Mouse (Mus musculus) naive thymus-derived CD4-positive, alpha-beta T cell, adult 2 months (primary cell): ENCODE results near the gene Espnl.

Source experiments
- DNase-seq: peaks from one replicate; pipeline ENCODE4 v3.0.0-alpha.2; 2011; ENCODE audit warnings: low read depth

The Espnl gene

GRCm38 (mm10) chr1:91321760-91322438, at the start of gene Espnl:
Gene Espnl, plus strand, starts transcription at chr1:91322075.
- DNase-seq, result no peak

GRCm38 (mm10) chr1:91272260-91272659, 49.6 kb upstream of the Espnl start:
- DNase-seq, result no peak

DNA sequence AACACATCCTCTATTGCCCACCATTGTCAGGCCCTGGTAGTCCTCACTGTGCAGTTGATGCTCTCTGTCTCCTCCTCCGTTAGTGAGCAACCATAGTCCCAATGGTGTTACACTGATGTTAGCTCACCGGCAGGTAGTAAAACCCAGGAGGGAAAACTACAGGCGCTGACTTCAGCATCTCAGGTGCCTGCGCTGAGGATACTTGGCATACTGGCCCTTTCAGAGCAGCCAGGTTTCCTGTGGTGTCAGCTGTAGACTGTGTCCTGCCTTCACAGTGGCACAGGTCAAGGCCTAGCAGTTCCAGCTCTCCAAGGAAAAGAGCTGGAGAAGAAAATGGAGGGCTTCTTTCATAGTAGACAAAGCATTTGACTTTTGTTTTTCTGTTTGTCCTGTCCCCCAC, 45.3 kb upstream of the Espnl start:
- no peak for DNase-seq

- DNase-seq, result no peak
These were observed 44.4 kb upstream of the Espnl start for GRCm38 (mm10) chr1:91277480-91277879.

DNA sequence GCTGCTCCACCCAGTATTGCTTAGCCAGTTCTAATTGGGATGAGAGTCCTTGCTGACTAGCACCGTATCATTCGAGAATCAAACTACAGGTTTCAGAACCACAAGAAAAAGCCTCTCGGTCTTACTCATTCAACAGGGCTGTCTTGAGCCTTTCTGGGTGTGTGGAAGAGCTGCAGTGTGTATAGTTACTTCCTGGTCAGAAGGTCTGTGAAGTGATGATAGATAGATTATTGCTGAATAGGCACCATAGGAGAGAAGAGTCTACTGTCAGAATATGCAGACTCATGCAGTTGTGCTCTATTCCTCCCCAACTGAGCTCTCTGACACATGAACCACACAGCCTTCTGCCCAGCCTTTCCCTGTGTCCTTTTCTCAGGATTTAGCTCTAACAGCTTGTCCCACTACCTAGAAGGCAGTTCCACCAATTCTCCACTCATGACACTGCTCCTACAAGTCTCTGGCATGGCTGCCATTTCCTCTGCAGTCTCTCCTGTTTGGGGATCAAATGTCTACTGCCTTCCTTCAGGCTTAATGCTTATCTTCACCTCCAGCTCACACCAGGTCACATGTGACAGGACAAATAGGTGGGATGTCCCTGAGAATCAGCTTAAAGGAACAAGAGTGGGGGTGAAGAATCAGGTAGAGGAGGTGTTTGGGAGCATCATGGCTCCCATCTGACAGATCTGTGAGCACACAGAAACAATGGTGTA, 43.3 kb upstream of the Espnl start:
- DNase-seq, result no peak

GRCm38 (mm10) chr1:91279126-91279525, 42.7 kb upstream of the Espnl start:
- no peak for DNase-seq

DNA sequence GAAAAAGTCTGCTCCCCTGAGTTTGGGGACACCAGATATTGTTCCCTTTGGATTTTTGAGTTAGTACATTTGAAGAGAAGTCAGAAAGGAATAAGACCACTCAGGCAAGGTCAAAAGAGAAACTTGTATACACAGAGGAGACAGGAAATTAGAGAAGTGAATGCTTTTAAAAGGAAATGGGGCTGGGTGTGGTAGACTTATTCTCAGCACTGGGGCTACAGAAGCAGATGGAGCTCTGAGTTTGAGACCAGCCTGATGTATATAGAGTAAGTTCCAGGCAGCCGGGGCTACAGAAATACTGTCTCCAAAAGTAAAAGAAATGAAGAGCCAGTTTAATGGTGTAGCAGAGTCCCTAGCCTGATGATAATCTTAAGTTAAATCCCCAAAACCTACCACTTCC, 39.3 kb upstream of the Espnl start:
- DNase-seq, result no peak

DNA sequence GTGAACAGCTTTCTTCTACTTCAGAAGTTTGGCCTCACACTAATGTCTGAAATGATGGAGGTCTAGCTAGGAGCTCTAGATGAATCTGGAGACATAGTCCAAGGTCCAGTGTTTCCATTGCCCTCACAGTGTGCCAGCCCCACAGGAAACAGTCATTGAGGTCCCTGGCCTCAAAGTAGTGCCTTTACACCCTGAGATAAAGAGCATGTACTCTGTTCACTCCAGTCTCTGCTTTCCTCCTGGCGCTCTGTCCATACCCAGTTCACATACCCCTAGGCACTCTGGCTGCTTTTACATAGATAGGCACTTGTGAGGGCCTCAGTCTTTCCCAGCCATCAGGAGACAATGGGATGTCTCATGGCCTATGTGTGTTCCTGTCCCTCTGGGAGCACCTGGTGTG, 32.5 kb upstream of the Espnl start:
- DNase-seq, result no peak

DNA sequence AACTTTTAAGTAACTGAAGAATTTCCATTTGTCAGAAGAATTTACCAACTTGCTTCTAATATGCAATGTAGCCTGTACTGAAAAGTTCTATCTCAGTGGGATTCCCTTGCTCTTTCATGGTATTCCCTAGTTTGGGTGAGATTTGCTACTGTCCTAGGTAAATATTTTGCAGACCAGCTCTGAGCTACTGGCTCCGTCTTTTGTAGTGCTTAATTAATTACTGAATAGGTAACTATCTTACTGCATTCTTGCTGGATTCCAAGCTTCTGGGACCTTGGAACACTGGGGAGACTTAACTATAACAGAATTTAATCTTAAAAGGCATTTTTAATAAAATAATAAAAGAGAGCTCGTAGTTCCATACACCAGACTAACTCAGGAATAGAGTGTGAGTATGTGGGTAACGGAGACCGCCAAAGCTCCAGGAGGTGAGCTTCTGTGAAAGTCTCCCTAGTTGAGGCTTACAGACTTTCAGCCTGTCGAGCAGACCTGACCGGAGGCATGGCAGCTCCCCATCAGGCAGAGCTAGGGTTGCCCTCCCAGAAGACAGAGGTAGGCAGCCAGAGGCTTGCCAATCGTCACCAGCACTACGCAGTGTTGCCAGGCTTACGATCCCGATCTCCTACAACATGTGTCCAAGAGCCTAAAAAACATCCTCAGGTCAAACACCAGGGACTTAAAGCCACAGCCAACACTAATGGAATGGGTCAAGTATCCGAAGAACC, 29.6 kb upstream of the Espnl start:
- no peak for DNase-seq

DNA sequence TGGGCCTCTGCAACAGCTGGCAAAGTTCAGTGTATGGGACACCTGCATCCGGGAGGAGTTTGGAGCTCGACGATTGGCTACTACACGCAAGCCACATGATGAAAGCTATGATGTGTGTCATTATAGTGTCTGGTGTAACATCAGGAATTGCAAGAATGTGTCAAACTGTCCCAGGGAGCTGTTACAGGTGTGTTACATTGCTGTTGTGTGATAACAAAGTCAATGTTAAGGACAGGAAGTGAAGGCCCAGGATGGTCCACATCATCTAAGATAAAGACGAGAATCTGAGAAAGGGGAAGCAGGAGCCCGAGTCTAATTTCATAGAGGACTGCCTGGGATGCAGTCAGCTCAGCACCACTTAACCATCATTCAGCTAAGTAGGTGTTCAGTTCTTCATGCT, 26.3 kb upstream of the Espnl start:
- no peak for DNase-seq

DNA sequence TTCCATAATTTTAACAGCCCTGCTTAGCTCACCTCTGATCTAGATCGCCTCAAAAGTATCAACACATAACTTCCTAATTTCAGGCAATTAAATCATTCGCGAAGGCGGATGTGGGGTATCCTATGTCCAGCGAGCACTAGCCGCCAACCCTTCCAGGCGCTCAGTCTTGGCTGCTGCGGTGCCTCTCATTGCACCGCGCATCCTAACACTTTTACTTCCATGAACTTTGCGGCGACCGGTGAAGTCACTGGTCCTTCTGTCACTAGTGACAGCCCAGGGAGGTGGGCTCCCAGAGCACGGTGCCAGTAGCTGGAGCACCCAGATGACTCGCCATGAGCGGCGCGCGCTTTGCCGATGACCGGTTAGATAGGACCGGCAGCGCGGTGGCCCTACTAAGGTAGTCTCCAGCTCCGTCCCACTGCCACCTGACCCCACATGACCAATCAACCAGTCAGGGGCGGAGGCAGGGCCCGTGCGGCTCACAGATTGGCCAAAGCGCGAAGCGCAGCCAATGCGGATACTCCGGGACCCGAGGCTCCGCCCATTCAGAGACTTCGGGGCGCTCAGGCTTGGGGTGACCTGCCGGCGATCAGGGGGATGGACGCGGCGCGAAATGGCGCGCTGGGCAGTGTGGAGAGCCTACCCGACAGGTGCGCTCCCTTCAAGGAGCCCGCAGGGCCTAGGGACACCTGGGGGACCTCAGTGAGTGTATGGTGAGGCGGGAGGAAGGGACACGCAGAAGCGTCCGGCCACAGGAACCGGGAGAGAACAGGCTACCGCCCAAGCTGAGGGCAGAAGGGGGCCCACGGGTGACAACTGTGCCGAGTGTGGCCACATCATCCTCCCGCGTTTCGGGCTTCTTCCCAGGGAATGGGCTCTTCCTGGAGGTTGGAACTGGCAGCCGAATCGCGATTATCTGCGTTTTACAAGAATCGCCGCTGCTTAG, 23.8 kb upstream of the Espnl start, which contains the start of gene Scly:
TSS of gene Scly (plus strand) at position 540 of the 946 bp plus-strand sequence.
- peak; percentile 91 for DNase-seq

- DNase-seq, result peak; percentile 36
These were observed 22.7 kb upstream of the Espnl start for GRCm38 (mm10) chr1:91299026-91299706.

DNA sequence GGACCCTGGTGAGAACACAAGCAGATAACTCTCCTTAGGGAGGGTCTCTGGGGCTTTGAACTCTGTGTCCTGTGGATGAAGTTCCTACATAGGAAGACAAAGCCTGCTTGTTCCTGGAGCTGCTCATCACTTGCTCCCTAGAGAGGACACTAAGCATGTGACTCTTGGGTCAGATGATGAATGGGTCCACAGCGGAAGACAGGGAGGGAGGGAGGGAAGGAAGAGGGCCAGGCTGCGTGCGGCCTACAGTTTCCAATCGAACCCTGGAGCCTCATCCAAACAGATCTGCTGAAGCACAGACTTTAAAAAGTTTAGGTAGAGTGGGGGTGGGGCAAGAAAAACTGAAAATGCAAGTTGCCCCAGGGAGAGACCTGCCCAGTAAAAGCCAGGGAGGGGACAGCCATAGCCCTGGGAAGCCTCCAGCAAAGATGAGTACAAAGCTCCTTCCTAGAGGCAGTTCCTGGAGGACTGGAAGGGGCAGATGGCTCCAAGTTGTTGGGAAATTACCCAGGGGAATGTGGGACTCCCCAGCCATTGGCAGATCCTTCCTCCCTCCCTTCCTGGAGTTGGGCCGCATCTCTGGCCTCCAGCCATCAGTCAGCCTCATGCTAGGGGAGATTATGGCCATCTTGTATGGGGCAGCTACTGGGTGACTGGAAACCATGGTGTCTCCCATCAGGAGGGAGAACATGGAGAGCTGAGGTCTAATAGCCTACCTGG, 22.0 kb upstream of the Espnl start:
- no peak for DNase-seq

DNA sequence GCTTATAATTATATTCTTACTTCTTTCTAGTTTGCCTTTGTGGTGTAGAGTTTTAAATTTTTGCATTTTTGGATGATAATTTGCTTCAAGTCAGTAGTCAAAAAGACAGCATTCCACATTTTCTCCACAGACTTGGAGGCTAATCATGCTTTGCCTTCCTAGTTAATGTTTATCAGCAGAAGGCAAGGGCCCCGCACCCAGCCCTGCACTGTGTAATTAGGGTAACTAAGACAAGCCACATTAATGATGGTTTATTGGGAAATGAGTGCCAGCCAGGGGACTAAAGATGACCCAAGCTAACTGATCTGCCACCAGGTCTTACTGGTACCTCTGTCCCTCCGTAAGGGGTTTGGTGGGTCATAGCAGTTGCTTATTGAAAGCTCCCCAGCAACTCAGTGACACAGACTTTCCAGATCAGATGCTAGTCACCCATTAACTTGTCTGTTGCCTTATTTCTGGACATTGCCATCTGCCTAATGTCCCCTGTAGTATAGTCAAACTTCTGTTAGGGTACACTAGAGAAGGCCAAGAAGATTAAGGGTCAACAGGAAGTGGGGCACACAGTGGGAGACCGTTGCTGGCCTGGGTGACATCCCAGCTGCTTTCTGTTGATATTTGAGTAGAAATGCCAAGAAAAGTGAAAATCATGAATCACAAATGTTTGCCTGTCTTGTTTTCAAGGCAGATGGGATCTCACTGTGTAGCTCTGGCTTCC, 20.5 kb upstream of the Espnl start:
- DNase-seq, result no peak

DNA sequence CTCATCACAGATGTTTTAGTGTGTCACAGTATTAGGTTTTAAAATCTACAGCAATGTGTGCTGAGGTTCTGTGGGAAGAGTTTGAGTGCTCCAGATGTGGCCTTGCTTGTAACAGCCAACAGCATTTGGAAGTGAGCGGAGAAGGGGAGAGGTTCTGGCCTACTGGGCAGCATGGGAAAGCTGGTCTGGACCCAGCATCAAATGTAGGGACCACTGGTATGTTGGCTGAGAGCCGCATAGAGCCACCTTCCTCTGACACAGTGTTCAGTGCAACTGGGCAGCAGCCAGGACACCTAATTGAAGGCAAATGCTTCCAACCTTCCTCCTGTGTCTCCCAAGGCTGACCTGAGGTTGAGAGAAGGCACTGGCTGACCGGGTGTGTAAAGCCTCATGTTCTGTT, 19.9 kb upstream of the Espnl start:
- DNase-seq, result no peak

- DNase-seq, result no peak
These were observed 17.3 kb upstream of the Espnl start for GRCm38 (mm10) chr1:91304621-91305020.

DNA sequence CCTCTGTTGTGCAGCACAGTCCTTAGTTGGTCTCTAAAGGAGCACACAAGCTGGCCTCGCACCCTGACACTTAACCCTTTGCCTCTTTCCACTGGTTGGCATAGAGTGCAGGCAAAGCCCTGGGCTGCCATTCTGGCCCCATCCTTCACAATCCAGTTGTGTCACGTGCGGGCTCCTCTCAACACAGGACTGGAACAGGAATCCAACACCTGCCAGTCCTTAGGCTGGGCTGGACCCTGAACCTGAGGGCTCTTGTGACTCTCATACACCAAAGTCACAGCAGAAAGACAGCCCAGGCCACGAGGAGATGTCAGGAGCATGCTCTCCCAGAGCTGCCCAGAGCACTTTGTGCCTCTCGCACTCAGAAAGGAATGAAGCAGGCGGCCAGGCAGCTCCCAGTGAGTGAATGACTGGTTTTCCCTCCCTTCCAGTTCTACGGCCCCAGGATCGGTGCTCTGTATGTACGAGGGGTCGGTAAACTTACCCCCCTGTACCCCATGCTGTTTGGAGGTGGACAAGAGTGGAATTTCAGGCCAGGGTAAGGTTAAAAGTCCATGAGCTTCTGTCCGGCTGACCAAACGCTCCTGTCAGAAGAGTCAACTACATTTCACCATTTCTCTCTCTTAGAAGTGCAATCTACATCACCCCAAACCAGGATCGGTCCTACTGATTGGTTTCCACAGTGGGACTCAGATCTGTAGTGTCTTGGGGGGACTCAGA, 12.3 kb upstream of the Espnl start:
- no peak for DNase-seq

- DNase-seq, result no peak
These were observed 9.6 kb upstream of the Espnl start for GRCm38 (mm10) chr1:91312273-91312672.

- no peak for DNase-seq
These were observed 8.6 kb upstream of the Espnl start for GRCm38 (mm10) chr1:91313251-91313650.
